Mouse (Mus musculus): Measurements from ENCODE around the gene Krt31. TPM values are rescaled to one million over a fixed set of nuclear protein-coding genes. Genes with fewer than 3 reads are reported as not detected.

Krt31 gene
- polyA plus RNA-seq (2012; rRNA removed), result 0.14 TPM in 1 of 2 replicates, not detected in the other

- TF ChIP-seq CTCF (IDR thresholded peaks at IDR 0.05; ENCODE audit: insufficient read depth, low read length) (no peak), POLR2A (IDR thresholded peaks at IDR 0.05; ENCODE audit: borderline replicate concordance, extremely low read depth, low read depth, low read length) (no peak)
- no peak for DNase-seq
- Histone ChIP-seq H3K4me3 (replicated peaks; ENCODE audit: extremely low read depth, low read depth, low read length) (no peak within 1 kb of the TSS), H3K4me1 (ENCODE audit: control insufficient read depth, insufficient read depth, low read length) (no peaks in the 10 kb centered on the region)
- 85% methylated on average over 3 of the region's 3 CpGs for WGBS
Measured at GRCm38 (mm10) chr11:100050451-100050850, at the start of gene Krt31. TSS of gene Krt31 (minus strand) at chr11:100050551.

GRCm38 (mm10) chr11:100097819-100098218 lies 47.5 kb upstream of the Krt31 start:
- no peaks in the 10 kb centered on the region for H3K4me1 ChIP-seq (ENCODE audit: control insufficient read depth, insufficient read depth, low read length)
- no peak for DNase-seq

GRCm38 (mm10) chr11:100096141-100096540 lies 45.8 kb upstream of the Krt31 start, which contains the start of gene Krt35:
TSS of gene Krt35 (minus strand) at chr11:100096241.
- DNase-seq, result no peak
- WGBS, result 87% methylated on average over 9 of the region's 9 CpGs
- no peak for TF ChIP-seq POLR2A (IDR thresholded peaks at IDR 0.05; ENCODE audit: borderline replicate concordance, extremely low read depth, low read depth, low read length)
- no peak for TF ChIP-seq CTCF (IDR thresholded peaks at IDR 0.05; ENCODE audit: insufficient read depth, low read length)
- H3K4me3 ChIP-seq (replicated peaks; ENCODE audit: extremely low read depth, low read depth, low read length), result no peak within 1 kb of the TSS
- no peaks in the 10 kb centered on the region for H3K4me1 ChIP-seq (ENCODE audit: control insufficient read depth, insufficient read depth, low read length)

More at GRCm38 (mm10) chr11:100097819-100098218, 47.5 kb upstream of the Krt31 start:
- no peak overlapping the region for H3K4me3 ChIP-seq (replicated peaks; ENCODE audit: extremely low read depth, low read depth, low read length)
- TF ChIP-seq POLR2A (IDR thresholded peaks at IDR 0.05; ENCODE audit: borderline replicate concordance, extremely low read depth, low read depth, low read length), result no peak
- no peak for TF ChIP-seq CTCF (IDR thresholded peaks at IDR 0.05; ENCODE audit: insufficient read depth, low read length)
- 59% methylated on average over 9 of the region's 9 CpGs for WGBS

GRCm38 (mm10) chr11:100088378-100089025 lies 38.2 kb upstream of the Krt31 start:
- WGBS, result 61% methylated on average over 7 of the region's 7 CpGs
- TF ChIP-seq POLR2A (IDR thresholded peaks at IDR 0.05; ENCODE audit: borderline replicate concordance, extremely low read depth, low read depth, low read length) (no peak), CTCF (IDR thresholded peaks at IDR 0.05; ENCODE audit: insufficient read depth, low read length) (no peak)
- H3K4me1 ChIP-seq (ENCODE audit: control insufficient read depth, insufficient read depth, low read length), result no peaks in the 10 kb centered on the region
- no peak for DNase-seq
- H3K4me3 ChIP-seq (replicated peaks; ENCODE audit: extremely low read depth, low read depth, low read length), result no peak overlapping the region

GRCm38 (mm10) chr11:100087861-100088260 lies 37.5 kb upstream of the Krt31 start, which contains the start of gene Krt32:
TSS of gene Krt32 (minus strand) at chr11:100088226.
- no peaks in the 10 kb centered on the region for H3K4me1 ChIP-seq (ENCODE audit: control insufficient read depth, insufficient read depth, low read length)
- WGBS, result 76% methylated on average over 10 of the region's 10 CpGs
- H3K4me3 ChIP-seq (replicated peaks; ENCODE audit: extremely low read depth, low read depth, low read length), result no peak within 1 kb of the TSS
- DNase-seq, result no peak
- no peak for TF ChIP-seq POLR2A (IDR thresholded peaks at IDR 0.05; ENCODE audit: borderline replicate concordance, extremely low read depth, low read depth, low read length)

GRCm38 (mm10) chr11:100073873-100074272 lies 23.5 kb upstream of the Krt31 start:
- TF ChIP-seq POLR2A (IDR thresholded peaks at IDR 0.05; ENCODE audit: borderline replicate concordance, extremely low read depth, low read depth, low read length), result no peak
- no peak for TF ChIP-seq CTCF (IDR thresholded peaks at IDR 0.05; ENCODE audit: insufficient read depth, low read length)
- 50% methylated on average over 1 of the region's 1 CpGs for WGBS
- no peak for DNase-seq
- Histone ChIP-seq H3K4me3 (replicated peaks; ENCODE audit: extremely low read depth, low read depth, low read length) (no peak overlapping the region), H3K4me1 (ENCODE audit: control insufficient read depth, insufficient read depth, low read length) (no peaks in the 10 kb centered on the region)

GRCm38 (mm10) chr11:100067293-100068036 lies 17.1 kb upstream of the Krt31 start:
- Histone ChIP-seq H3K4me3 (replicated peaks; ENCODE audit: extremely low read depth, low read depth, low read length) (no peak overlapping the region), H3K4me1 (ENCODE audit: control insufficient read depth, insufficient read depth, low read length) (no peaks in the 10 kb centered on the region)
- 53% methylated on average over 17 of the region's 17 CpGs for WGBS
- DNase-seq, result peak; percentile 26
- no peak for TF ChIP-seq POLR2A (IDR thresholded peaks at IDR 0.05; ENCODE audit: borderline replicate concordance, extremely low read depth, low read depth, low read length)
- no peak for TF ChIP-seq CTCF (IDR thresholded peaks at IDR 0.05; ENCODE audit: insufficient read depth, low read length)

- TF ChIP-seq POLR2A (IDR thresholded peaks at IDR 0.05; ENCODE audit: borderline replicate concordance, extremely low read depth, low read depth, low read length), result no peak
- TF ChIP-seq CTCF (IDR thresholded peaks at IDR 0.05; ENCODE audit: insufficient read depth, low read length), result no peak
- Histone ChIP-seq H3K4me1 (ENCODE audit: control insufficient read depth, insufficient read depth, low read length) (no peaks in the 10 kb centered on the region), H3K4me3 (replicated peaks; ENCODE audit: extremely low read depth, low read depth, low read length) (no peak overlapping the region)
- no peak for DNase-seq
- 53% methylated on average over 12 of the region's 12 CpGs for WGBS
Measured at GRCm38 (mm10) chr11:100066236-100067010, 16.1 kb upstream of the Krt31 start.

- TF ChIP-seq CTCF (IDR thresholded peaks at IDR 0.05; ENCODE audit: insufficient read depth, low read length) (no peak), POLR2A (IDR thresholded peaks at IDR 0.05; ENCODE audit: borderline replicate concordance, extremely low read depth, low read depth, low read length) (no peak)
- WGBS, result 75% methylated on average over 8 of the region's 8 CpGs
- no peak overlapping the region for H3K4me3 ChIP-seq (replicated peaks; ENCODE audit: extremely low read depth, low read depth, low read length)
- no peak for DNase-seq
- H3K4me1 ChIP-seq (ENCODE audit: control insufficient read depth, insufficient read depth, low read length), result no peaks in the 10 kb centered on the region
Measured at GRCm38 (mm10) chr11:100058875-100059274, 8.5 kb upstream of the Krt31 start.
